Mouse (Mus musculus) adrenal gland (tissue): ENCODE data around the gene Mtx2.

Source experiments
- intact Hi-C: fragments of 180-260 bp; cut with DNase I; formaldehyde crosslinking; loops from one replicate; pipeline ENCODE4 v1.15.1; 2025
- long read RNA-seq, 2 experiments: library from polyadenylated mRNA; unstranded; transcript quantifications; one replicate each; pipeline ENCODE4 v2.0.0; 2020; ENCODE audit warnings: borderline replicate concordance in 1 of 2; ENCODE audit not compliant: insufficient replicate concordance in 1 of 2

Mtx2 gene
- long read RNA-seq, experiment 1, transcript Mtx2-201 (10 exons, 2,950 nt) = major isoform, 178 of 190 reads
- long read RNA-seq, experiment 1, partial matches to known transcripts = 1 of 190 reads
- long read RNA-seq, experiment 1, other reads (novel, unspliced or antisense) = 11 of 190 reads
- long read RNA-seq, experiment 2, transcript Mtx2-201 (10 exons, 2,950 nt) = major isoform, 168 of 181 reads
- long read RNA-seq, experiment 2, partial matches to known transcripts = 0 of 181 reads
- long read RNA-seq, experiment 2, other reads (novel, unspliced or antisense) = 12 of 181 reads

DNA sequence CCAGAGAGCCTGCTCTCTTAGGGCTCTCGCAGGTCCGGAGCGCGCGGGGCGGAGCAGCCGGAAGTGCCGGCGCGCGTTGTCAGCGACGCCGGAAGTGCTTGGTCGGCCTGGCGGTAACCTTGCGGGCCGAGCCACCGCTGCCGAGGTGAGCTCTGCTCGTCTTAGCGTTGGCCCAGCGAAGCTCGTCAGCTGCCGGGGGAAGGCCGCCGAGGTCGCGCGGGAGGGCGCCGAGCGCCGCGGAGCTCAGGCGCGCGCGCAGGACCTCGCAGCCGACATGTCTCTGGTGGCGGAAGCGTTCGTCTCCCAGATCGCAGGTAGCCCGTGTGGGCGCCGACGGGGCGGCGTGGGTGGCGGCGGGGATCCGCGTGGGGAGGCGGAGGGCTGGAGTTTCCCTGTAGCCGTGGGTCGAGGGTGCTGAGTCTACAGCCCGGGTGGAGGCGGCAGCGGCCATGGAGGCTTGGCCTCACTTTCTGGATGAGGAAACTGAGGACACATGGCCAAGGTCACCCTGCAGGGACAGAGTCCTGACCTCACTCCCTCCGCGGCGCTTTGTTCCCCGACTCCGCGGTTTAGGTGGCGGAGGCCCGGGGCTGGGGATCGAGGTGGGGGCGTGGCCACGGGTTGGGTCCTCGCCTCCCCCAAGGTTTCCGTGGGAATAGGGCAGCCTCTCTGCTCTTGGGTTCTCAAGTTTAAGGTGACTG lies at the start of gene Mtx2:
Mtx2 (plus strand) TSS at position 74 of the 701 bp plus-strand sequence.
- intact Hi-C loops = loop anchor here (10.0 kb wide), 1 partner anchor 111 kb away; the partner anchor contains the start of genes Hoxd3 and Hoxd4

DNA sequence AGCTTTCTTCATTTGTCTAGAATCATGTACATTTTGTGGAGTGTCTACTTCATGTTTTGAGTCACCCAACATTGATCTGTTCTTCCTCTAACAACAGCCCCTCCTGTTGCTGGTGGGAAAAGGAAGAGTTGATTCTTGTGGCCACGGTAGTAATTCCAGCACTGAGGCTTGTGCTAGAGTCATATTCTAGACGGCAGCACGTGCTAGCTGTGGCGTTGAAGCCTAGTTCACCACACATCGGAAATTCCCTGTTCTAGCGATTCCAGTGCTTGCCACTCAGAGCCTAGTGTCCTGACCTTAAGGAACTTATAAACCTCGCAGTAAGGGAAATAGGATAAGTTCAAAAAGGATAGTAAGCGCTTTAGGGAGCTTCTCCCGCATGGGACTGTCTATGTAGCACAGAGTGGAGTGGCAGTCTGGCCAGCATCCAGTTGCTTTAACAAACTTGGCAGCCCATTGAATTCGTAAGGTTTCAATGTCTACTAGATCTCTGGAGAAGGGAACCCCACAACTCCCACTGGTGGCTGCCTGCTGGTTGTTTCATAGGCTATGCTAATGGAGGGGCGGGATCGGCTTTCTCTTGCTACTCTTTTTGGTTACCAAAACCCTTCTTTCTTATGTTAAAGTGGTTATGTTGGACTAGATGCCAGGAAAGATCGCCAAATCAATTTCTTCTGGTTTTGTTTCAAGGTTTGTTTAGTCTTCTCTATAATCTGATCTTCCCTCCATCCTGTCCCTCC lies 47.9 kb upstream of the Mtx2 start:
- intact Hi-C loops = no loop called here

DNA sequence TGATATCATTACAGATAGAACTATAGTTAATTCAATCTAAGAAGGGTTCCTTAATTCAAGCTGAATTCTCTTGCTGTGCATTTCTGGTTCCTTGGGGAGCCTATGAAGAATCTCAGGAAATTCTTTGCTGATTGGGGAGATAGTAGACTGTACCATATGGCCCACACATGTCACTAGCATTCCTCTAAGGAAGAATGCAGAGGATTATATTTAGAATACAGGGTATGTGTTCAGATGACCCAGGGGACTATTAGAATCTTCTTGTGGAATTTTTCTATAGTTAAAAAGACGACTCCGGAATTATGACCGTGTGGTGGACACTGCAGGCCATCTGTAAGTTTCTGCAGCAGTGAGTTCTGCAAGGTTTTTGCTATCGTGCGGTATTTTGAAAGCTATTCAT lies 44.2 kb upstream of the Mtx2 start:
- intact Hi-C loops = no loop called here

DNA sequence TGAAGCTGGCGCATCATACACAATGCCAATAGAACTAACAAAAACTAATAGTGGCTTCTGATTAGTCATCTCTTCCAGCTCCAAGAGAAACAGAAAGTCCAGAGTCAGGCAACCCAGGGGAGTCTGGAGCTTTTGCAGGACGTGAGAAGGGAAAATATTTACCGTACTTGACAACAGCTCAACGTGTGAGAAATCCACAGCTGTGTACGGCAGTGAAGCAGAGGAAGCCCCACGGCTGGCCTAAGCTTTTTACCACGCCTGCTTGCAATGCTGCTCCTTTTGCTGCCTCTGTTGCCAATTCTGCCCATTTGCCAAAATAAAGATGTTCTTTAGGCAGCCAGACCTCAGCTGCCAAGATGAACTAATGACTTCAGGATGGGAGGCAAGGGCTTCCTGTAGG lies 30.1 kb upstream of the Mtx2 start:
- intact Hi-C loops = no loop called here

DNA sequence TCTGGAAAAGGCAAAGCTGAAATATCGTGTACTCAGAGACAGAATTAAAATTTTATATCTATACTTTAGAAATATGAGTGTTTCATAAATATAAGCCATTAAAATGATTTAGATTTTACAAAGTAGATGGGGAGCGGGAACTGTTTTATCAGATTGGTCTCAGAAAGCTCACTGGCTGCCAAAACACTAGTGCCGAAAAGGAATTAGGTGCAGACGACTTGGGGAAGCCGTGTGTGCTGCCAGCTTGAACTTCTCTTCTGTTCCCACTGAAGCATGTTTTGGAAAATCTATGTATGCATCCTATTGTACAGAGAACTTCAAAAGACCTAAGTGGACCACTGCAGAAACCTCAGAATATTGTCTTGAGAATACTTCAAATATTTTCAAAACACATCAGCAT lies 17.2 kb upstream of the Mtx2 start:
- intact Hi-C loops = no loop called here

DNA sequence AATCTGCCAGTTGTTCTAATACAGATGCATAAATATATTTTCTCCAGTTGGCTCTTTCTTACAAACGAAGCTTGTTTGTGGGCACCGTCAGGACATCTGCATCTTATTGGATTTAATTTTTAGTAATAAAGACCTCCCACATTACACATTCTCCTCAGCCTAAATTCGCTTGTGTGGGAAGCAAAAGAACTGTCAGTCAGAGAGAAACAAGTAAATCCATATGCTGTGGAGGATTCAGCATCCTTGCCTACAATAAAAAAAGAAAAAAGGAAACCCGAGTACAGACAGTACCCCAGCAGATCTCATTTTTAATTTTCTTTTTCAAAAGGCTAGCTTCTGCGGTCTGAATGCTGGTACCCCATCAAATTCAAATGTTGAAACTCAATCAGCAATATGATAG lies 2.9 kb upstream of the Mtx2 start:
- intact Hi-C loops = loop anchor here (10.0 kb wide), 1 partner anchor 108 kb away; the partner anchor contains the start of genes Hoxd3 and Hoxd4

DNA sequence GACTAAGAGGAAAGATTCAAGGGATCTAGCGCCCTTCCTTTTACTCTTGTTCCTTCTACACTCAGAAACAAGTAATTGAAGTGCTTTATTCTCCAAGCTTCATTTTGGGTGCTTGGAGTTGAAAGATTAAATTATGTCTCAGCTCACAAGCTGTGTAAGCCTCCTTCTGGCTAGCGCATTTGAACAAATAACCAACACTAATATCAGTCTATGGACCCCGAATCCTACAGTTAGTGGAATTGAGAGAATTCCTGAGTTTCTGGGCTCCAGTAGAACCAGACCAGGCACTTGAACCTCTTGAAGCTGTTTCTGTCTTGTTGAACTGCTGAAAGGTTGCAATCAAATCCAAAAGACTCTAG lies 253 bp upstream of the Mtx2 start:
- intact Hi-C loops = loop anchor here (10.0 kb wide), 1 partner anchor 111 kb away; the partner anchor contains the start of genes Hoxd3 and Hoxd4

DNA sequence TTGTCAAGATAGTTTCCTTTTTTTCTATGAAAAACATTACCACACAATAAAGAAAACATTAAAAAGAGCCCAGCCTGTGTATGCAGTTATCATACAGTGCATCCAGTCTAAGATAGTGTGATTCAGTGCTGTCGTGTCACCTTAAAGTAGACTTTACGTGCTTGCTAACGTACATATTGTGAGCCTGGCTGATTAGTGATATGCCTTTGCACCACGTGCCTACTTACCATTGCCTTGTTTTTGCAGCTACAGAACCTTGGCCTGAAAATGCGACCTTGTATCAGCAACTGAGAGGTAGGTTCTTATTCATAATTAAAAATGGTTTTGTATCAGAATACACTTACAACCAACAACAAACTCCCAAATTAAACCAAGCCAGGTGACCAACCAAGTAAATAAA lies 21.4 kb downstream of the Mtx2 start:
- intact Hi-C loops = no loop called here

DNA sequence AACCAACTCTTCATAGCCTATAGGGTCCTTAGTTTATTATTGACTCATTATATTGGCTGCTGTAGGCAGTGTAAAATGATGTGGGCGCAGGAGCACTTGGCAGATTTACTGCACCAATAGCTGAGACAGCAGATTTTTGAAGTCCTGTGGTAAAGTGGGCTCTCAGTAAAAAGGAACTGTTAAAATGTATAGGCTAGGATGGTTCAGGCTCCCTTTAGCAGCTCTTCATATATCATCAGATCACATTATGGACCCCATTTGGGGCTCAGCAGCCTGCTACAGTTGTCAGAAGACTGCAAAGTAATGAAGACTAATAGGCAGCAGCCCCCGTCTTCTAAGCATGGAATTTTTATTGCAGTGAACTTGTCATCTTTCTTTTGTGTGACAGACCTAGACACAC lies 21.9 kb downstream of the Mtx2 start:
- intact Hi-C loops = no loop called here

DNA sequence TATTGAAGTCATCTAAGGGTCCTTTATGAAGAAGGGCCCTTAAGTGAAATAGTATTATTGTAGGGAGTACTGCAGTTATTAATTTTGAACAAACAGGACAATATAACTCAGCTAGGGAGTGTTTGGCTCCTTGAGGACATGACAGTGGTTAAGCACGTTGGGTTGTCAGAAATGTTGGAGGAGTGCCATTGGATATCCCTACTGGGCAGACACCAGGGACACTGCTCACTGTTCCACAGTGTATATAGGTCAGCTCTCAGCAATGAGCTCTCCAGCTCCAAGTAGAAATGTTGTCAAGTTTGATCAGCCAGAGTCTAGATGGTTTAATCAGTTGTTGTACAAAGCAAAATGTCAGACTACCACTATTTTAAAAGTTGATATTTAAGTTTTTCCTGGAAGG lies 24.4 kb downstream of the Mtx2 start:
- intact Hi-C loops = no loop called here

DNA sequence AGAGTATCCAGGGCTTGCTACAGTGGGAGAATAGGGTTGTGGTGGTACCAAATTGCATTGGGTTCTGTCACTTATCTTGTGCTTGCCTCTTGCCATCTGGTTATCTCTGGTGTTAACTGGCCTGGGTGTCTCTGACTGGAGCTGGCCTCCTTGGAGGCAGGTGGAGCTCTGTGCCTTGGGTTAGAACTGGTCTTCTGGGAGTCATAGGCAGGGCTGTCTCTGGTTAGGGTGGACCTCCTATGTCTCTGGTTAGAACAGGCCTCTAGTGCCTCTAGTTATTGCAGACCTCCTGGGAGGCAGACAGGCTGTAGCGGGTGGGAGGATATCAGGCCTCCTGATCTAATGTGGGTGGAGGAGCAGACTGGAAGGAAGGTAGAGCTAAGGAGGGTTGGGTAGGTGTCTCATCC lies 36.5 kb downstream of the Mtx2 start:
- intact Hi-C loops = no loop called here

DNA sequence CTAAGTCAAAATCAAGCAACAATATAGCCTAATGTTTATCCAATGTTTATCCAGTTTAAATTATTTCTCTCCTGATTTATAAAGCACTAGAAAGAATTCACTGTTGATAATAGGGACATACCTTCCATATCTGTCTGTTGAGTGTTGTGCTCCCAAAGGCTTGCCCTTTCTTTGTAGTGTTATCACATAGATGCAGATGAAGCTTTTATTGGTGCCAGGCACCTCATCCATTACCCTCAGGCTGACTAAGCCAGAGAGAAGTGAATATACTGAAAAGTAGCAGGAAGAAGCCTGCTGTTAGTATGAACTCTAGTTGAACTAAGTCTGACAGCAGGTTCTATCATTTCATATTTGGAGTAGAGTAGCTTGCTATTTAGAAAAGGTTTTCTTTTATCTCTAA lies 39.8 kb downstream of the Mtx2 start:
- intact Hi-C loops = no loop called here

DNA sequence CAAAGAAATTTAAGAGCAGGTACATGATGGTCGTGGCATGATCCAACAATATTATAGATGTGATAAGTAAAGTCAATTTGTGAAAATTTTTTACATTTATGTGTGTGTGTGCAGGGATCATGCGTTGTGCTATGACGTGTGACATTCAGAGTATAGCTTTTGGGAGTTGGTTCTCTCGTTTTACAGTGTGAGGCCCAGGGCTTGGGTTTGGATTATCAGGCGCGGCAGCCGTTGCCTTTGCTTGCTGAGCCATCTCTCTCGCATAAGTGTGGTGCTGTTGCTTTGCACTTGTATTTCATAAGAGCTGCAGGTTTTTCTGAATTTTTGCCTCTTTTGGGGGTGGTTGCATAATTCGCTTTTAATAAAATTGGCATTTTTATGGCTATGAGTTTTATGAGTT lies 48.4 kb downstream of the Mtx2 start:
- intact Hi-C loops = no loop called here

DNA sequence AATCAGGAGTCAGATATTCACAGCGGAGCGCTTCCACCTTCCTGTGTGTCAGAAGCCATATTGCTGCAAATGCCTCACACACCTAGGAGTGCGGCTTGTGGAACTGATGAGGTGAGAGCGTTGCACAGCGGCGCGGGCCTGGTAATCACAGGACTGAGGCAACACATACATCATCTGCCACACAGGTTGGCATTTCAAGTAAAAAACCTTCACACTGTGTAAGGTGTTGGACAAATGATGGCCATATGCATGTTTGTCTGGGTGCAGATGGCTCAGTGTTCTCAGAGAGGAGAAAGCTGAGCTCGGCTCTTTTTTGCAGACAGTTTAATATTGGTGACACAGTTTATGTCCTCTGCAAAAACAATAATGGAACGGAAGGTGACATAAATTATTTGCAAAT lies 58.8 kb downstream of the Mtx2 start:
- intact Hi-C loops = no loop called here

DNA sequence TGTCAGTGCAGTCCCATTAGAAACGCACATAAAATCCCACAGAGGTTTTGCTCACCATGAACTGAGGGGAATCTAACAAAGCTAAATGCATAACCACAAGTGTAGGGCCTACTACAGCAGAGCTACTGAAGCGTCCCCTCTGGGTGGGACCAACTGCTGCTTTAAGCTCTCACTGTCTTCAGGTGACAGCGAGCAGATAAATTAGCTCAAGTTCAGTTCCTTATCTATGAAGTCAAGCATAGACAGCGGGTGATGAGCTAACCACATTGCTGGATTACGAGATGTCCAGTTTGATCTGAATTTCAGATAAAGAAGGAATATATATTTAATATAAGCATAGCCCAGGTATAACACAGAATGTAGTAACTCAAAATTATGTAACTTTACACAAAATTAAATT lies 66.3 kb downstream of the Mtx2 start:
- intact Hi-C loops = no loop called here

DNA sequence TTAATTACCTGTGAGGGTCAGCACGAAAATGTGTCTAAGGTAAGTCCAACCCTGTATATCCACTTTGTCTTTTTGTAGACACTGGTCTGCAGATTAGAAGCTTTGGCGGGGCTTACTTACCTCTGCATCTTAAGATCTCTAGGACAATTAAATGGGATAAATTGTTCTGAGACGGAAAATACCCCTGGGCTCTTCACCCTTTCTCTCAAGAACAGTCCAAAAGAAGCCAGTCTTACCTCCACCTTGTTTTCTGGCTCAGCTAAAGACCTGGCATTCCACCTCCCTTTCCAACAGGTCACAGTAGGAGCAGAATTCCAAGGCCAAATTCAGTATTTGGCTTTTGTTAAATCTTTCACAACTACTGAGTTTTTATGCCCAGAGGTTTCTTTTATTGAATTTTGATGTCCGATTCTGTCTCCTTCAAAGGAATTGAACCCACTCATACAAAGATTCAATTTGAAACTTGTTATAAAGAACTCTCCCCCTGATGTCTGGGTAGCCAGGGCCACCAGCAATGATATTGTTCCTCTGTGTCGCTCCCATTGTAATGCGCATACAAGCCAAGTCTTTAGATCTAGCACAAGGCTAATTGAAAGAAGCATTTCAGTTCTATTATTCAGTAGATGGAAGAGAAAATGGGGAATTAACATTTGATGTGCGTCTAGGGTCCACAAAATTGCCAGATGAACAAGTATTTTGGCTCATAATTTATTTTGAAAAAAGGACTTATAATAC lies 67.4 kb downstream of the Mtx2 start:
- intact Hi-C loops = no loop called here

DNA sequence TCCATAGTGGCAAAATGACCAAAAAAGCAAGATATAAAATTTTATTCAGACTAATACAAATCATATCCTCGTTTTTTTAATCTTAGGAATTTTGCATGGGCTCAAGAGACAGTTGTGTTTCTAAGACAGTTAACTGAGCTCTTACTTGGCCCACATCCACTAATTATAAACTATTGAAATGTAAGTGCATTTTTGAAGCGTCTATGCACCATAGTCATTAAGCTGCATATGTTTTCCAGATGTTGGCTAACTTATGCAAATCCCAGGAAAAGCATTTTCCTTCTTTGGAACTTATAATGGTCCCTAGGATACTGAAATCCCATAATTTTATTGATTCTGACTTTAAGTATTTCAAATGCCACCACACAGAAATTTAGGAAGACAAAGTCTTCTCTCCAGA lies 68.5 kb downstream of the Mtx2 start:
- intact Hi-C loops = no loop called here

DNA sequence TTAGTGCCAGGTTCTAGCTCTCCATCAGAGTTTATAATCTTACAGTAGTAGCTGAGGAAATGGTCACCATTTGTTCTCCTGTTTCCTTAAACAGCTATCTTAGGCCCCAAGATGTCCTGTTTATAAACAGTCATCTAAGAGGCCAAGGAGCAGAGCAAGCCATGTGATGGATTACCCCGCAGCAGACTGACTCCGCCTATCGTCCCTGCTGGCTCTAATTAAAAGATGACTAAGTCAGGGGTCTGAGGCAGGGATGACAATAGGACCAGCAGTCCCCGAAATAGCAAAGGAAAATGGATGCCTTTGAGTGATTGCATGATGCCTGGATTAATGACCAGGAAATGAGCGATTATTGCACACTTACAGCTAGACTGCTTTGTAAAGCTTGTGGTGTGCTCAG lies 74.4 kb downstream of the Mtx2 start:
- intact Hi-C loops = no loop called here

DNA sequence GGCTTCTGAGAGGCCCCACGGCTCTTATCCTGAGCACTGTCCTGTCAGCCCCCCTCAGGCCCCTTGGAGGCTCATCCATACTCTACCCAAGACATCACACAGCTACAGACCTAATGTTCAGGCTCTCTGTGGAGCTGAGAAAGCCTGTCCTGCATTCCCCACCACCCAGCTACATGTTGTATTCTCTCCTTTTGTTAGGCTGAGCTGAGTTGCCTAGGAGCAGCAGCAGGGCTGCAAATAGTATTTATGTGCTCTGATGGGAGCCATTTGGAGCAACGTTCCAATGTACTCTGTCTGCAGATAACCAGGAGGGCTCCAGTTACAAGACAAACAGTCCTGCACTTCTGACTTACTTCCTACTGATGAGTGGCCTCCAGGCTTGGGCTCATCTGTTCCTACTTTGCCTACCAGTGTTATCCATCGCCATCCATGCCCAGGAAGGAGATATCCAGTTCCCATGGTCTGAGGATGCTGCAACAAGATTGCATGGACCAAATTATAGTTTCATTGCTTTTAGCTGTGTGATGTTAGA lies 76.2 kb downstream of the Mtx2 start:
- intact Hi-C loops = no loop called here

DNA sequence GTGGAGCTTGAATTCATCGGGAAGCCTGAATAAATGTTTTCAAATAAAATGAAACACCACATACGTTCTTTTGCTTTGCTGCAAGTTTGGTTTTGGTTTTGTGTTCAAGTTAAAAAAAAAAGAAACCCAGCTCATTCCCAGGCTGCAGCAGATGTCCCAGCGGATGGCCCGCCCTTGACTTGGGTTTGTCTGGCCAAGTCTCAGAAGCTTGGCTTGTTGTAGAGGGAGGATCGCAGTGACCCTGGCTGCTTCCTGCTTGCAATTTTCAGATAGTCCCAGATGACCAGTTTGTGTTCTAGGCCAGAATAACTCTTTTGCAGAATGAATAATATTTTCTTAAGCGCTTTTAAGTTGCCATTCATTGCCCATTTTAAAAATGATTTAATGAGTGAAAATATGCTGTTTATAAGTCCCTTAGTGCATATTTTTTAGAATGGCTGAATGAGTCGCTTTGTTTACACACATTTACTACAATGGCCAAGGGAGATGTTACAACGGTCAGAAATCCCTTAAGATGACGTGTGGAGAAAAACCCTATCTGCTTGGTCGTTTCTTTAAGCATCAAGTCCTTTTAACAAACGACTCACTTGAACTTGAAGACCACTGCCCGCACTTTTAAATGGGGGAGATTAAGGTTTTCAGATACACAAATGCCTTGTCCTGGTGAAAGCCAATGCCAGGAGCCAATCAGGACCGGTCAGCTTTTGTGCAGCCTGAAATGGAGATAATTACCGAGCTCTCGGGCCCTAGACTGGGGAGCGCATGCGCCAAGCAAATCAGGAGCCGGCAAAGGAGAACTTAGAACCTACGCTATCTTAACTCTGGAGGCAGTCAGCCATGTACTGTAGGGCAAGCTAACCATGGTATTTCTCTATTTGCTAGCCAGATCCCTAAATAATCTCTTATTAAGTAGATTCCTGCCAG lies 82.0 kb downstream of the Mtx2 start:
- intact Hi-C loops = no loop called here
